Mouse (Mus musculus) neural tube, embryonic 13.5 days (tissue): ENCODE results near the gene Tspan3. TPM values are rescaled to one million over a fixed set of nuclear protein-coding genes. Genes with fewer than 3 reads are reported as not detected.
A peak's percentile ranks its signal among the peaks of the same experiment; 100 is the strongest.

Experiments
- ATAC-seq: fragments of 200-750 bp; cut with Nextera tagmentation; 2 replicates; pipeline ENCODE4 v1.8.0; 2017; ENCODE audit warnings: low read depth, mild to moderate bottlenecking, moderate TSS enrichment, moderate library complexity
- H3K27ac ChIP-seq: fragments of 300-500 bp; sonication (generic); replicated peaks from 2 replicates; pipeline ENCODE4 v1.5.1; 2015; ENCODE audit warnings: moderate library complexity, mild to moderate bottlenecking, inconsistent platforms
- H3K27me3 ChIP-seq: fragments of 300-500 bp; sonication (generic); 2 replicates; pipeline ENCODE4 v1.6.1; 2015; ENCODE audit warnings: mild to moderate bottlenecking, inconsistent platforms
- H3K36me3 ChIP-seq: fragments of 300-500 bp; sonication (generic); 2 replicates; pipeline ENCODE4 v1.6.1; 2015; ENCODE audit warnings: mild to moderate bottlenecking, inconsistent platforms
- H3K4me1 ChIP-seq: fragments of 300-500 bp; sonication (generic); replicated peaks from 2 replicates; pipeline ENCODE4 v1.6.1; 2015; ENCODE audit warnings: inconsistent platforms
- H3K4me2 ChIP-seq: fragments of 300-500 bp; sonication (generic); 2 replicates; pipeline ENCODE4 v1.6.1; 2015; ENCODE audit warnings: inconsistent platforms, mild to moderate bottlenecking, moderate library complexity
- H3K4me3 ChIP-seq: fragments of 300-500 bp; sonication (generic); 2 replicates; pipeline ENCODE4 v1.5.1; 2015; ENCODE audit warnings: mild to moderate bottlenecking, inconsistent platforms
- H3K9ac ChIP-seq: fragments of 300-500 bp; sonication (generic); 2 replicates; pipeline ENCODE4 v1.6.1; 2015; ENCODE audit warnings: moderate library complexity, mild to moderate bottlenecking, inconsistent platforms
- H3K9me3 ChIP-seq: fragments of 300-500 bp; sonication (generic); 2 replicates; pipeline ENCODE4 v1.6.1; 2016; ENCODE audit warnings: inconsistent platforms
- WGBS: fragments of 180-500 bp; shearing (Covaris S2); methylation state at CpG from one replicate; pipeline ENCODE4 v1.1.7; 2015; 5-methylcytosine and 5-hydroxymethylcytosine counted together
- polyA plus RNA-seq: library from polyadenylated mRNA; unstranded; fragments of >200 nt; fragmentation: Nextera tagmentation; extraction: Ambion mirVana; gene quantifications from 2 replicates; pipeline ENCODE4 v1.2.1, GENCODE M21; 2015

The Tspan3 gene
- polyA plus RNA-seq = 602 and 606 TPM in 2 replicates

DNA sequence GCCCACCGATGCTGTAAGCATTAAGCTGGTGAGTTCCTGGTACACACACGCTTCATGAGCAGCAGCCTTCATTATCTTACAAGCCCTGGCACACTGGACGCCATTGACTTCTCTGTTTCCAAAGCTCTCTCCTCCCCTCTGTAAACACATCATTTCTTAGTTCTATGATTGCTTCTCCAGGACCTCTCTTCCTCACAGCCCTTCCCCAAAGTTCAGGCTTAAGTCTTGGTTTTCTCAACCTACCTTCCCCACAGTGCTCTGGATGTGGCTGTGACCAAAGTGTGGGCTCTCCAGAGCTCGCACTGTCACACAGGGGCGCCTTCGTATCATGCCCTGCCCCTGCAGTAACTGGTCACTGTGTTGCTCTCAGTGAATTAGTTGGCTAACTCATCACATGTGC, at the start of gene Tspan3:
Gene Tspan3, minus strand, starts transcription at position 101 of the 400 bp plus-strand sequence.
- no peaks in the 10 kb centered on the region for H3K36me3 ChIP-seq
- WGBS = 87% methylated on average over 6 of the region's 6 CpGs
- no peak within 1 kb of the TSS for H3K4me3 ChIP-seq
- no peak within 1 kb of the TSS for H3K4me2 ChIP-seq
- no peak for ATAC-seq
- H3K4me1 ChIP-seq = peaks cover 19% of the 10 kb centered on the region
- H3K9me3 ChIP-seq = no peaks in the 10 kb centered on the region
- no peak within 1 kb of the TSS for H3K27ac ChIP-seq
- no peaks in the 10 kb centered on the region for H3K27me3 ChIP-seq
- H3K9ac ChIP-seq = no peak within 1 kb of the TSS

DNA sequence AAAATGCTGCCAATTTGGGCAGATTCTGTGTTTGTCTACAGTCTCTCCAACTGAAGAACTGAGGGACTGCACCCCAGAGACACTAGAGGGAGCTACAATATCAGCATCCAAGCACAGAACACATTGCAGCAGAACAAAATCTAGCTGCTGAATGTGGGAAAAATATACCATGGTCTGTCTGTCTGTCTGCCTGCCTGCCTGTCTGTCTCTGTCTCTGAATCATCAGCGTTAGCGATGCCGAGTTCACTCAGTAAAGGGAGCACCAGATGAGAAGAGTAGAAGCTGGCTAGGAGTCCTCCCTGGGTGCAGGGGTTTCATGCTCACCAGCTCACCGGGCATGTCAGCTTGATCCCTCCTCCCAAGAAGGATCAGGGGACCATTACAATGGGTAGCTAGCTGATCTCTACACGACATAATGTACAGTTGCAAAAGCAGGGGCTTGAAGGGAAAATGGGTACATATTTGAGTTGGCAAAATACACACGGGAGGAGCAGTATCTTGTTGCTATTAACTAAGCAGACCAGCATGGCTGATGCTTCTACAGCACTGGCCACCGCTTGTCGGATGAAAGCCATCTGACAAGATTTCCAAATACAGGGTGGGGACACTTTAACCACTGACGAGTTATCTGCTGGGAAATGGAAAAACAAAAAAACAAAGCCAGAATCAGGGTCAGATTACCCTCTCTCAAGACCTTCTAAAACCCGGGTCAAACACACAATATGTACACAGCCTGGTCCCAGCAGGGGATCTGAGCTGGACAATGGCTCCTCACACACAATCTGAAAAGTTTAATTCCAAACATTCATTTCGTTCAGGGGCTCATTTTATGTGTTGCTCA, 48.4 kb upstream of the Tspan3 start:
- ATAC-seq = peak; percentile 79; the same call in 1 of the 2 replicates
- H3K27ac ChIP-seq = no peak overlapping the region; the same call in 1 of the 2 replicates

DNA sequence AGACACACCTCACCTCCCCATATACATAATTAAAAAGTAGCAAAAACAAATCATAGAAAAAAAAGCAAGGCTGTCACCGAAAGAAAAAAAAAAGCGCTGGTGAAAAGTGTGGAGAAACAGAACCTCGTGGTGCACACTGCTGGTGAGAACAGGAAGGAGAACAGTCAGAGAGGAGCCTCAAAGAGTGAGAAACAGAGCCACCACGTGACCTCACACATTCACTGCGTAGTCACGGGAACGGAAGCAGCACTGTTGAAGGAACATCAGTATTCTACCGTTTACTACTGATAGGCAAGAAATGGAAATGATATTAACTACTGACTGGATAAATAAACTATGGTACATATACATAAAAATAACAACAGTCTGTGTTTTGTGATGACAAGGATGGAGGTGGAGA, 43.5 kb upstream of the Tspan3 start:
- Histone ChIP-seq H3K9ac (no peak overlapping the region), H3K27ac (no peak overlapping the region), H3K4me1 (peaks cover 5% of the 10 kb centered on the region), H3K4me3 (no peak overlapping the region), H3K9me3 (no peaks in the 10 kb centered on the region), H3K27me3 (no peaks in the 10 kb centered on the region), H3K36me3 (peaks cover 13% of the 10 kb centered on the region), H3K4me2 (no peak overlapping the region)
- WGBS = 85% methylated on average over 8 of the region's 8 CpGs
- ATAC-seq = no peak

More for the DNA sequence above, 48.4 kb upstream of the Tspan3 start:
- peak overlapping the region; percentile 52 for H3K4me2 ChIP-seq
- H3K9ac ChIP-seq = peak overlapping the region; percentile 61
- H3K27me3 ChIP-seq = no peaks in the 10 kb centered on the region
- 13% methylated on average over 11 of the region's 11 CpGs for WGBS
- peaks cover 18% of the 10 kb centered on the region for H3K4me1 ChIP-seq
- no peaks in the 10 kb centered on the region for H3K36me3 ChIP-seq
- H3K4me3 ChIP-seq = peak overlapping the region; percentile 24
- H3K9me3 ChIP-seq = no peaks in the 10 kb centered on the region

GRCm38 (mm10) chr9:56207516-56207915, 42.2 kb upstream of the Tspan3 start:
- no peak overlapping the region for H3K27ac ChIP-seq
- H3K27me3 ChIP-seq = no peaks in the 10 kb centered on the region
- no peaks in the 10 kb centered on the region for H3K4me1 ChIP-seq
- peaks cover 13% of the 10 kb centered on the region for H3K36me3 ChIP-seq
- H3K4me3 ChIP-seq = no peak overlapping the region
- WGBS = 88% methylated on average over 5 of the region's 5 CpGs
- no peak overlapping the region for H3K4me2 ChIP-seq
- no peak for ATAC-seq
- H3K9me3 ChIP-seq = no peaks in the 10 kb centered on the region
- no peak overlapping the region for H3K9ac ChIP-seq

DNA sequence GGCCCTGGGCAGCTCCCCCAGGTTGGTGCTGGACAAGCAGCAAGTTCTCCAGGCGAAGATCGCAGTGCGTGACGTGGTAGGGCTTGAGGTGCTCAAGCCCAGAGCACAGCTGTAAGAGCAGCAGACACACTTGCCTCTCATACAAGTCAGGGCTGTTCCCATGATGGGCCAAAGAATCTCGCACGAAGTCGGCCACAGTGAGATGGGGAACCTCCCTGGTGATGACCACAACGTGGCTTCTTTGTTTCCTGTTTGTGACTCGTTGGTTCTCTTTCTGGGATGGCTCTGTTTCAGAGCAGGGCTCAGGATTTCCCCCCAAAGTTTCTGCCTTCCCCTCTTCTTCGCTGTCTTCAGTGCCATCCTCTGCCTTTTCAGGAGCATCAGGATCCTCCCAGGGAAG, 41.8 kb upstream of the Tspan3 start:
- WGBS = 91% methylated on average over 10 of the region's 10 CpGs

DNA sequence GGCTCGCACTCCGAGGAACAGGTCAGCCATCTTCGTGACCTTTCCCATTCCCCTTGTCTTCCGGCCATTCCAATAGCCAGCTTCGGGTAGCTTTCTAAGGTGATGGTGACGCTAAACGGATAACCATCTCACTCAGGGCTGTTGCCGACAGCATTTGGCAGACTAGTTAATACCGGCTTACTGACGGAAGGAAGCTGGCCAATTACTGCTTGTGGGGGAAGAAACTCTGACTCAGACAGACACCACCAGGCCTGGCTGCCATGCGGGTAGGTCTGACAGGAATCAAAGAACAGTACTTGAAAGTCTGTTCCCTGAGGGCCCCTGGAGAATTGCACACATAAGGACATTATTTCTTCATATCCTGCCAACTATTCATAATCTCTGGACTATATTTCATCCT, 40.1 kb upstream of the Tspan3 start:
- Histone ChIP-seq H3K4me1 (peaks cover 5% of the 10 kb centered on the region; the same call in 1 of the 2 replicates), H3K4me2 (no peak overlapping the region), H3K4me3 (no peak overlapping the region), H3K9ac (no peak overlapping the region), H3K36me3 (peaks cover 13% of the 10 kb centered on the region), H3K27ac (no peak overlapping the region), H3K27me3 (no peaks in the 10 kb centered on the region), H3K9me3 (no peaks in the 10 kb centered on the region)
- ATAC-seq = no peak
- 88% methylated on average over 11 of the region's 11 CpGs for WGBS

More for the DNA sequence above, 41.8 kb upstream of the Tspan3 start:
- no peaks in the 10 kb centered on the region for H3K27me3 ChIP-seq
- no peak overlapping the region for H3K27ac ChIP-seq
- H3K9ac ChIP-seq = no peak overlapping the region
- H3K36me3 ChIP-seq = peaks cover 13% of the 10 kb centered on the region
- H3K4me3 ChIP-seq = no peak overlapping the region
- ATAC-seq = no peak
- no peak overlapping the region for H3K4me2 ChIP-seq
- H3K4me1 ChIP-seq = no peaks in the 10 kb centered on the region
- H3K9me3 ChIP-seq = no peaks in the 10 kb centered on the region

DNA sequence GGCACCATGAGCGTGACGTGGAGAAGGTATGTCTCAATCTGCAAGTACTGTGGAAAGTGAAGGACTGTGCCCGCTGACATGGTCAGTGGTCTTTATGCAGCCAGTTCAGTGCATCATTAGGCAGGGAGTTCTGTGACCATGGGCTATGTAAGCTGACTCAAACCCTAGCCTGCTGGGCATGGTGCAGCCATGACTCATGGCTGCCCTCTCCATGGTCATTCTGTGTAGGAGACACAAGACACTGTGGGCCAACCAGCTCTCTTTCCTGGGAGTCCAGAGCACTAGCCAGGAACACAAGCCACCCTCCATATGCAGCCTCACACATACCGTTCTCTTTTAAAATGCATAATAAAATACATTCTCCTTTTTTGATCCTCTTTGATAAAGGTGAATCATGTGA, 39.0 kb upstream of the Tspan3 start:
- Histone ChIP-seq H3K4me2 (no peak overlapping the region), H3K4me3 (no peak overlapping the region), H3K9me3 (no peaks in the 10 kb centered on the region), H3K9ac (no peak overlapping the region), H3K36me3 (peaks cover 13% of the 10 kb centered on the region), H3K27me3 (no peaks in the 10 kb centered on the region), H3K27ac (no peak overlapping the region), H3K4me1 (peaks cover 5% of the 10 kb centered on the region; the same call in 1 of the 2 replicates)
- 95% methylated on average over 4 of the region's 4 CpGs for WGBS
- no peak for ATAC-seq

- Histone ChIP-seq H3K4me1 (peaks cover 7% of the 10 kb centered on the region), H3K4me2 (no peak overlapping the region), H3K27ac (no peak overlapping the region), H3K9ac (no peak overlapping the region), H3K9me3 (no peaks in the 10 kb centered on the region), H3K27me3 (no peaks in the 10 kb centered on the region), H3K36me3 (peaks cover 3% of the 10 kb centered on the region; the same call in 1 of the 2 replicates), H3K4me3 (no peak overlapping the region)
- WGBS = 40% methylated on average over 14 of the region's 14 CpGs
- ATAC-seq = peak; percentile 78
Measured at GRCm38 (mm10) chr9:56200645-56201314, 35.5 kb upstream of the Tspan3 start.

DNA sequence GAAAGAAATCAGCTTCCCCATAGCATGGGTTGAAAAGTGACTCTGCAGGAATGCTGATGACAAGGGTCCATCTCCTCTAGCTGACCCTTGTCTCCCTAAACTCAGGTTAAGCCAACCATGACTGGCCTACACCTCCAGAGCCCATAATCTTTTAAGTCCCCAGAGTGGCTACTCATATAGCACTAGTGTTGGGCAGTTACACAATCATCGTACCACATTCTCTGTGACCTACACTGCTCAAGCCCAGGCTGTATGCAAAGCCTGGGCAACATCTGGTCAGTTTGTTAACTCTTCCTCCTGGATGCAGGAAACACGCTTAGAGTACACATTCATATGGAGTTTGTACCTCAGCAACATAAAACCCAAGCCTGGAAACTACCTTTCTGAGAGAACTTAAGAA, 34.9 kb upstream of the Tspan3 start:
- H3K4me2 ChIP-seq = no peak overlapping the region
- H3K36me3 ChIP-seq = no peaks in the 10 kb centered on the region; the same call in 1 of the 2 replicates
- no peaks in the 10 kb centered on the region for H3K9me3 ChIP-seq
- H3K27me3 ChIP-seq = no peaks in the 10 kb centered on the region
- peaks cover 13% of the 10 kb centered on the region for H3K4me1 ChIP-seq
- ATAC-seq = no peak
- WGBS = 67% methylated on average over 2 of the region's 2 CpGs
- no peak overlapping the region for H3K4me3 ChIP-seq
- H3K27ac ChIP-seq = no peak overlapping the region
- no peak overlapping the region for H3K9ac ChIP-seq

- Histone ChIP-seq H3K27me3 (0 out of 2 replicates have a peak, but pooled peaks cover 4% of the 10 kb centered on the region), H3K4me3 (no peak overlapping the region), H3K9ac (no peak overlapping the region), H3K36me3 (no peaks in the 10 kb centered on the region), H3K9me3 (no peaks in the 10 kb centered on the region), H3K27ac (no peak overlapping the region), H3K4me1 (peaks cover 27% of the 10 kb centered on the region), H3K4me2 (no peak overlapping the region)
- no peak for ATAC-seq
- WGBS = 83% methylated on average over 4 of the region's 4 CpGs
Measured at GRCm38 (mm10) chr9:56196921-56197320, 31.6 kb upstream of the Tspan3 start.

DNA sequence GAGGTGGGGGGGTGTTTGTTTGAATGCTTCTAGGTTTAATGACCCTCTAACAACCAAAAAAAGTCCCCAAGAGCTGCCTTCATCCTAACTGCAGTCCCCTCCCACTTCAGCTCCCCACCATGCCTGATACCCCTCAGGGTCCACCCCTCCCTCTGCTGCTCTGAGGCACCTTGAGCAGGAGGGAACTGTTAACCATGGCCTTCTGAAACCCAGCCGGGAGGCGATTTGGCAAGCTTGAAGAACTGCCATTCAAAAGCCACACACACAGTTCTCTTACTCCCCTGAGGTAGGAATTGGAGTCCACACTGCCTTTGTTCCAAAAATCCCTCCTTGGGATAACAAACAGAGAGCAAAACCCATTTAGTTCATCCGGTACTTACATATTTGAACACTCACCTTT, 29.9 kb upstream of the Tspan3 start:
- H3K4me3 ChIP-seq = no peak overlapping the region
- H3K9me3 ChIP-seq = no peaks in the 10 kb centered on the region
- no peak overlapping the region for H3K9ac ChIP-seq
- WGBS = 32% methylated on average over 3 of the region's 3 CpGs
- no peak overlapping the region for H3K4me2 ChIP-seq
- ATAC-seq = no peak
- no peaks in the 10 kb centered on the region for H3K36me3 ChIP-seq
- H3K27ac ChIP-seq = no peak overlapping the region
- H3K27me3 ChIP-seq = 0 out of 2 replicates have a peak, but pooled peaks cover 4% of the 10 kb centered on the region
- peaks cover 34% of the 10 kb centered on the region for H3K4me1 ChIP-seq
